ENCODE assay signal across 15 mouse cellular contexts in the genomic region with DNA sequence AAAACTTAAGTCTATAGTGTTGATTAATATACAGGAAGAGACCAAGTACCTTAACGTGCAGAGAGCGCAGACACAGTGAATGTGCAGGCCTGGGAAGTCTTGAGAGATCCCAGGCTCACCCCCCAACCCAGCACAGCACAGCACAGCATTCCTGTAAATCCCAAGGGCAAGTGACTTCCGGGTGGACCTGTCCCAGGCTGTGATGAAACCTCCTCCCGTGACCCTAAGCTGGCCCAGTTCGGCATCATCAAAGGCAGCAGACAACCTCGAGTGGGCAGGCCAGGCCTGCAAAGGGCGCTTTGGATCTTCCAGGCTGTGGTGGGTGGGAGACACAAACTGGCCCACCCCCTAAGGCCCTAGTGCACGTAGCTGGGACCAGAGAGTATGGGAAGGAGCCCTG. TPM values are rescaled to one million over a fixed set of nuclear protein-coding genes. Genes with fewer than 3 reads are reported as not detected.
"Had no signal": no experiment of that assay in that cellular context is flagged by ENCODE, and none has a peak within 500 bp of the region (broad histone marks: within the 10 kb centered on the region; RNA-seq: fewer than 3 reads in every experiment).

No protein-coding gene starts in this region.

- H3K4me2 ChIP-seq: limb, embryonic 15.5 days; lung, embryonic 14.5 days; midbrain, embryonic 13.5 days; neural tube, embryonic 12.5 days had no signal

- ATAC-seq: intestine, postnatal 0 days; midbrain, embryonic 13.5 days had no signal

- H3K9ac ChIP-seq: limb, embryonic 15.5 days; lung, embryonic 14.5 days; midbrain, embryonic 13.5 days; neural tube, embryonic 12.5 days had no signal

- H3K27ac ChIP-seq: limb, embryonic 15.5 days; macrophage; midbrain, embryonic 13.5 days; neural tube, embryonic 12.5 days had no signal

- H3K9me3 ChIP-seq: limb, embryonic 15.5 days; midbrain, embryonic 13.5 days; neural tube, embryonic 12.5 days had no signal

- H3K36me3 ChIP-seq: limb, embryonic 15.5 days; midbrain, embryonic 13.5 days; neural tube, embryonic 12.5 days had no signal

- H3K4me3 ChIP-seq: limb, embryonic 15.5 days; megakaryocyte, embryonic 14.5 days; midbrain, embryonic 13.5 days; myocyte; neural tube, embryonic 12.5 days had no signal

- H3K27me3 ChIP-seq: limb, embryonic 15.5 days; midbrain, embryonic 13.5 days; neural tube, embryonic 12.5 days had no signal

- DNase-seq: kidney, adult 8-10 months; kidney, postnatal 25 days; lung, embryonic 14.5 days; lung, postnatal 14 days; thymus, adult 18-20 months; thymus, postnatal 14 days had no signal

RNA-seq across cellular contexts. Expression of a gene that starts 9.0 kb away (rescaled TPM):
- total RNA-seq: neutrophil, adult 5-6 weeks had no signal
- polyA plus RNA-seq: intestine, postnatal 0 days; limb, embryonic 11.5 days had no signal

RNA-seq across cellular contexts. Expression of a gene that starts 21.6 kb away (rescaled TPM):
- total RNA-seq: neutrophil, adult 5-6 weeks had no signal
- polyA plus RNA-seq: macrophage had no signal
